Mouse (Mus musculus): Measurements from ENCODE around the gene Igtp.

DNA sequence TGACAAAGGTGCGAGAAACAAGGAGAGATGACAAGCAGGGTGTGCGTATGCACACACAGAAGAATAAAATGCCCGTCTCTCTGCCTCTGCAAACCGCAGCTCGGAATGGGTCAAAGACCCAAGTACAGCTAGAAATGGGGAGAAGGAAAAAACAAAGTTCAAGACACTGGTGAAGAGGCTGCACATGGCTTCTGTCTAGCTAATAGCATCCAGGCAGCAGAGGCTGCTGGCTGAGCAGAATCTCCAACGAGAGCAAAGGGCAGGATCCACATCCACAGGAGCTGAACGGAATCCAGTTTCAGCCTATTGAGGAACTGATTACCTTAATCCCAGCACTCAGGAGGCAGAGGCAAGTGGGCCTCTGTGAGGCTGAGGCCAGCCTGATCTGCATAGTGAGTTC is 18.6 kb upstream of the Igtp start:
- no peak for TF ChIP-seq CTCF (IDR thresholded peaks at IDR 0.05; ENCODE audit: low read depth)
- TF ChIP-seq EP300 (IDR thresholded peaks at IDR 0.05; ENCODE audit: low read depth): no peak
